Mouse (Mus musculus) naive thymus-derived CD4-positive, alpha-beta T cell, adult 2 months (primary cell): Measurements from ENCODE around the gene 2510039O18Rik.
A peak's percentile ranks its signal among the peaks of the same experiment; 100 is the strongest.

Source experiments
- DNase-seq: peaks from one replicate; pipeline ENCODE4 v3.0.0-alpha.2; 2011; ENCODE audit warnings: low read depth

The 2510039O18Rik gene

GRCm38 (mm10) chr4:147937021-147937420, 3.7 kb upstream of the 2510039O18Rik start:
- DNase-seq: no peak

DNA sequence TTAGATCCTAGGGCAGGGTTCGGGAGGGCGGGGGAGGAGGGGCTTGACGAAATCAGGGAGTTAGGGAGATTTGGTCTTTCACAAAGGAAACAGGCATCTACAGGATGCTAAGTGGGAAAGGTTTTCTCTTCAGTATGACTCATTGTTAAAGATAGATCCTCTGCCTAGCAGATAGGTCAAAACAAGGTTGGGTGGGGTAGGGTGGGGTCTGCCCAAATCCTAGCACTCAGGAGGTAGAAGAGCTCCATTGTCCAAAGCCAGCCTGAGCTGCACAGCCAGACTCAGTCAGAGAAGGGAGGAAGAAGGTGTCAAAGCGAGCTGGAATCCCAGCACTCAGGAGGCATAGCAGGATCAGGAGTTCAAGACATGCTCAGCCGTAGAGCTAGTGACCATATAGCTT, 3.2 kb upstream of the 2510039O18Rik start:
- DNase-seq: no peak

DNA sequence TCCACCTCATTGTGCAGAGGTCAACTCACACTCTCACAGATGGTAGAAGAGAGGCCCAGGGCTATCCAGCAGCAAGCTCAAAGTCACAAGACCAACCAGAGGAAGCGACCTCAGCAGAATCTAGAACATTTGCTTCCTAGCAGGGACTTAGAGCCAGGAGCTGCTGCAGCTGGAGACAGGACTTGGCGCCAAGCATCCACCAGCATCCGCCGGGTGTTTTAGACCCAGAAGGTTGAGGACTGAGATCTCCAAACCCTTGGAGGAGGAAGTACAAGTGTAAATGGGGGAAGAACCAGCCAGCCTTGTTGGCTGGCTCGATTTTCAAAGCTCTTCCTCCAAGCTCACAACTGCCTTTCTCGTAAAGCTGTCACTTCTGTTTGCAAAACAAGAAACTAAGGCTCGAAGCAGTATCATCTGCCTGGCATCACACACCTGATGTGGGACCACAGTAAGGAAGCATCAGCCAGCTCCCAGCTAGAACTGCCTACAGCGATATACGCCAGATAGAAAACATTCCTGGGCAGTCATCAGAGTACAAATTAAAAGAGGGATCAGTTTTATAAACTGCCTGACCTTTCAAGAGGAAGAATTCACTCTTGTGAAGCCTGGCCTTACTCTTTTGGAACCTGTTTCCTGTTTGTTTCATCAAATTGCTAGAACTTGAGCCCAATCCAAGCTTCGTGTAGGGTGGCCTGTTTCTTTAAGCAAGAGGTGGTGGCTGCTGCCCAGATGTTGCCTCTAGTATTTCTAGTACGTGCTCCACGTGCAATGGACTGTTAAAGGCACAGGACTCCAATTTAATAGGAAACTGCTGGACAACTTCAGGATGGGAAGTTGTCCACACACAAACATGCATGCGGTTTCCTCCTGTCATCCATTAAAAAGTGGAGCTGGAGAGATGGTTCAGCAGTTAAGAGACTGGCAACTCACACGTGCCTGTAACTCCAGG, 2.3 kb upstream of the 2510039O18Rik start:
- DNase-seq: no peak

DNA sequence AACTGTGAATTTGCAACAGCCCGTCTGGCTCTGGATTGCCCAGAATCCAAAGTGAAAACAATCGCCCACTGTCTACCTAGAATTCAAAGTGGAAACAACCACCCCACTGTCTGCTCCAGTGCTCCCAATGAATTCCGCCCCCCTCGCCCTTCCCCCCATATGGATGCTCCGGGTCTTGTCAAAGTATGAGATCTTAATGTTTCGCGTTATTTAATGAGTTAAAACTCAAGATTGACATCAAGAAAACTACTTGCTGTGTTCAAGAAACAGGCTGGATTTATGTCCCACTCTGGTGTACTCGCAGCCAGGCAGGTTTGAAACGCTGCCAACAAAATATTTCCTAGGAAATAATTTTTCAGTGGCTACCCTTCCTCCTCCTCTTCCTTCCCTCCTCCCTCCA, 584 bp upstream of the 2510039O18Rik start:
- no peak for DNase-seq

- peak; percentile 42 for DNase-seq
Observed at GRCm38 (mm10) chr4:147941045-147942020, 638 bp downstream of the 2510039O18Rik start.

DNA sequence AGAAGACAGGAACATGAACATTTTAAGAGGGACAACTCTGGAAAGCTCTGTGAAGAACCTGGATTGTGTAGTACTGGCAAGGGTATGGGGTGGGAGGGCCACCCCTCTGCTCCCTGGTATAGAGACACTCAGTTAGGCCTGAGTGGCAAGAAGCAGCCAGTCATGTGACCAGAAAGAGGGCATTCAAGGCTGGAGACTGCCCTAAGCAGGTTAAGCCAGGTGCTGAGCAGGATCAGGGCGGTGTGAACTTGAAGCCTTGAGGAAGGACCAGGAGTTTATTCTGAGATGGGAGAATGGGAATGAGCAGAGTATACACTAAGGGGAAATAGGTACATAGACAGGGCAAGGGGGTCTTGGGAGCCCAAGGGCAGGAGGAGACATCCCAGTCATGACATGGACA, 2.3 kb downstream of the 2510039O18Rik start:
- DNase-seq: no peak

DNA sequence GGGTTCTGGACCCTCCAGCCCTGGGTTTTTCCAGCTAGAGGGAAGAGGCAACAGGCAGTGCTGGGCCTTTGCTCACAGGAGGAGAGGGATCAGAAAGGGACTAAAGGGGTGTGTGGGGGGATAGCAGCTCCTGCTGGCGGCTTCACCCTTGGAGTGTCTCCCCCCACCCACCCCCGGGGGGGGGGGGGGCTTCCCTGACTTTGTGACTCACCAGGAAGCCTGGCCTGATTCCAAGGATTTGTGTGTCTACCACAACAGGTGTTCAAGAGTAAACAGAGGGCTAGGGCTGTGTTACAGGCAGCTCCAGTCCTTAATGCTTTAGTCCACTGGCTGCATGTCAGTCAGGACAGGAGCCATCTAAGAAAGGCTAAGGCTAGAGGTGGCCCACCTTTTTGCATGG, 6.8 kb downstream of the 2510039O18Rik start:
- no peak for DNase-seq

DNA sequence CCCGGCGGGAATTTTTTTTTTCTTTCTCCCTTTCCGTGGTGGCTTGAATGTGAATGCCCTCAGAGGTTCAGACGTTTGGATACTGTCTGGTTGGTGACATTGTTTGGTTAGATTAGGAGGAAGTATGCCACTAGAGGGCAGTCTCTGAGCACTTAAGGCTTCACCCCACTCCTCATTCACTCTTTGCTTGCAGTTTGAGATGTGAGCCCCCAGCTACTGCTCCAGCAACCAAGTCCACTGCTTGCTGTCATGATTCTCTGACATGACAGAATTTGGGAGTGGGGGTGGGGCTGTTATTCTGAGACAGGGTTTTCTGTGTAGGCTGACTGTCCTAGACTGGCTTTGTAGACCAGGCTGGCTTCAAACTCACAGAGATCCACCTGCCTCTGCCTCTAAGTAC, 12.9 kb downstream of the 2510039O18Rik start:
- DNase-seq: peak; percentile 61

DNA sequence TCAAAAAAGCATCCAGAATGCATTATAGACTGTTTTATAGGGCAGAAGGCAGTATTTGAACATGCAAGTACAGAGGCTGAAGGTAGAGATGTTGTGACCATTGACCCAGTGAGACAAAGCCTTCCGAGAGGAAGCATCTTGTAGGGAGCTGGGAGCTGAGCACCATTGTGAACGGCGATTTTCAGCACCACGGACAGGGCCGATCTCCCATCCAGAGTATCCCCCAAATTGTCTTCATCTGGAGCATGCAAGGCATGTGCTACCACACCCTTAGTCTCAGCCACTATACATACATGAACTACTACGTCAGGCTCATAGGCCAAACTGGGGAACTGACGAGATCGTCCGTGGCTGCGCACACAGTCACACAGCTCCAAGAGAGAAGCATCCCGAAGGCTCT, 16.4 kb downstream of the 2510039O18Rik start:
- no peak for DNase-seq

GRCm38 (mm10) chr4:147959881-147960831, 19.5 kb downstream of the 2510039O18Rik start:
- DNase-seq: peak; percentile 75

DNA sequence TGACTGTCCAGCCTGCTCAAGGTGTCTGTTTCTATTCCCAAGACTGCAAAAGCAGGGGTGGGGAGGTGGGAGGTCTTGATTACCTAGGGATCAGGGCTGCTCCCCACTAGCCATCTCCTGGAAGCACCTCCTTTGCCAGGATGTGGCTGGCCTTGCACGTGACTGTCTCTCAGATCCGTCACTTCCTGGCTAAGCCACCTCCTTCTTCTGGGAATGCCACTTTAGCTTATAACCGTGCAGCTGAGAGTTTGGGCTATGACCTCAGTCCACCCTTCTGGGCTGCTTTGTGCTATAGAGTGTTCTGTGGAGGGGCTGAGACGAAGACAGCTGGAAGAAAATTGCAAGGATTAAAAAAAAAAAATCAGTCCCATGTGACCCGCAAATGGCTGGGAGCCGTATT, 22.1 kb downstream of the 2510039O18Rik start:
- DNase-seq: no peak

DNA sequence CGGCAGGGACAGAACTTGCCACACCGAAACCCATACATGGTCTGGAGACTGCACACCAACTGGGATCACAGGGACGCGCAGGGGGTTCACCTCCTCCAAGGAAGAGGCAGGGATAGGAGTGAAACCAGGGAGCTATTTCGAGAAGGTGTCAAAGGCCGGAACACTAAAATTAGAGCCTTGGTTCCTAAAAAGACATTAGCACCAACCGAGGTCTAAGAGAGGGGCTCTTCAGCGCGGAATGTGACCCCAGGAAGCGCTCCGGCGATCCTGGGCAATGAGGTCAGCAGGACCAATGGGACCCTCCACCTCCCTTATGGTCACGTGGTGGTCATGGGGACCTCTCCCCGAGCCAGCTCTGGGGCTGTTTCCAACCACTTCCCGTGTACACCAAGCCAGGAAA, 22.9 kb downstream of the 2510039O18Rik start:
- no peak for DNase-seq

DNA sequence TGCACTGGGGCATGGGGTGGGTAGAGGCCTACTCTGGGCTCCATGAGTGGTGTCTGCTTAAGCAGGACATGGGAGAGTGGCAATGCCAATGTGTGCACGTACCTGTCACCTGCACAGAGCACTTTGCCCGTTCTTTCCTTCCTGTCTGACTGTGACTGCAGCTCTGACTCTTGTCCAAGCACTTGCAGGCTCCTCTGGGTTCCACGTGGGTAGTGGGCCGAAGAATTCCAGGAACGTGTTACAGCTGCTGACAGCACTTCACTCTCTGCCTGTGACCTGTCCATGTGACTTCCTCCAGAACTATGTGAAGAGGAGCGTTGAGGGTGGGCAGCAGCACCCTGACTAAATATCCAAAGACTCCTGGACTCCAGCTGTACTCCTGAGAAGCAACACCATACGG, 25.0 kb downstream of the 2510039O18Rik start:
- no peak for DNase-seq

- no peak for DNase-seq
Observed at GRCm38 (mm10) chr4:147968816-147969215, 28.1 kb downstream of the 2510039O18Rik start.

GRCm38 (mm10) chr4:147969337-147969736, 28.6 kb downstream of the 2510039O18Rik start:
- DNase-seq: no peak

- no peak for DNase-seq
Observed at GRCm38 (mm10) chr4:147976237-147976636, 35.5 kb downstream of the 2510039O18Rik start.

DNA sequence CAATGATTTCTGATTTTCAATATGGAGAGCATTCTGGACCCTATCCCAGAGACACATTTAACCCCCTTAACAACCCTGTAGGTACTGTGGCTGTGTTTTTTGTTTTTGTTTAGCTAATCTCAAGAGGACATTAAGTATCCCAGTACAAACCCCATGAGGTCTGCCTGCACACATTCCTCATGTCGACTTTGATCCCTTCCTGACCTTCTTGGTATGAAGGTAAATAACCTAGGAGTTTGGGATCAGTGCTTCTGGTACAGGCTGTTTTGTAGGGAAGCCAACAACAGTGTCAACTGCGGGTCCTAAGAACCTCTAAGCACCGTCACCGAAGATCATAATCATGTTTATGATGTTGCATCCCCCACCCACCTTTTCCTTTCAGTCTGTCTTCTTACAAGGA, 37.0 kb downstream of the 2510039O18Rik start:
- DNase-seq: no peak

GRCm38 (mm10) chr4:147978391-147978790, 37.7 kb downstream of the 2510039O18Rik start:
- DNase-seq: no peak

DNA sequence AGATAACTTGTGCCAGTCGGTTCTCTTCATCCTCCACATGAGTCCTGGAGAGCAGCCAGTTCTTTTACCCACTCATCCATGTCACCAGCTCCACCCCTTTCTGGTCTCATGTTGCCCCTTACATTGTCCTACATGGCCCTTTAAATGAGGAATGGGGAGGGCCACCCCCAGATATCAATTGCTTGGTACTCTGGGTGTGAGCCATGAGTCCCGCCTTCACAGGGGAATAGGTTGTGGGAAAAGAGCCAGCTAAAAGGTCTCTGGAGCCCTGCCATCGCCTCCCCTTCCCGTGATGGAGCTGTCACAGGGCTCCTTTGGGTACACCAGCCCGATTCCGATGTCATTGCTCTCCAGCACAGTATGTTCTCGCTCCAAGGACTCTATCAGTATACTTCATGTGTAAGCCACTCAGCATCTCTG, 38.8 kb downstream of the 2510039O18Rik start:
- no peak for DNase-seq

GRCm38 (mm10) chr4:147985205-147986132, 44.8 kb downstream of the 2510039O18Rik start, which contains the start of gene Nppb:
Gene Nppb, plus strand, starts transcription at chr4:147985788.
- no peak for DNase-seq
